Mouse (Mus musculus) thymus, postnatal 4 days (tissue): ENCODE measurements at regions not wholly inside any gene's neighbourhood (a gene's known extent, or its start where the extent isn't known, plus 50 kb on each side); places are given as distances from the start of the nearest gene placed in this dataset.

Experiments used
- DNase-seq: peaks from one replicate; pipeline ENCODE4 v3.0.0; 2021

DNA sequence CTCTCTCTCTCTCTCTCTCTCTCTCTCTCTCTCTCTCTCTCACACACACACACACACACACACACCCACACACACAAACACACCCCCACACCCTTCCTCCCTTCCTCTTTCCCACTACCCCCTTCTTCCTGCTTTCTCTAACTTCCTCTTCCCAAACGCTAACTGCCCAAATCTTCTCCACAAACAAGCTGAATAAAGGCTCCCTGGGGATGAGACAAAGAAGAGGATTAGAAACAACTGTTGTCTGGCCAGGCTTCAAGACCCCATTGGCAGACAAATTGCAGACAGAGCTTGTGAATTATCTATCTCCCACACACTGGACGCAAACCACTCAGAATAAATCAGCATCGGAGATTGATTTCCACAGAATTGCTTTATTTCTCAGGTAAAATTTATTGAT, 603.4 kb upstream of the Tle4 start:
- no peak for DNase-seq

DNA sequence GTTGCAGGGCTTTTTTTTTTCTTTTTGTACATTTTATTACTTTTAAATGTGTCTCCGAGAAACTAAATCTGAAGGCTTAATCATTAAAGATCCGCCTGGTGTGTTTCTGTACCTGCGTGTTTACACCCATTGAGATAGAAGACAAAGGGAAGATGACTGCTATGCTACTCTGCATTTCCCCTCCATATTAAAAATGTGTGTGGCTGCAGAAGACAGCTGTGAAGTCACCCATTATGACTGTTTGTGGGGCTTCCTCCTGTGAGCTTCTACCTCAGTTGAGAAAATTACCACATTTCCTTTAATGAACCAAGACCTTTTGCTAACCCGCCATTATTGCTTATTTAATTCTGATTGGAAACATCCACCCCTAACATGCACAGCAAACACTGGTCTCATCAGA, 602.9 kb upstream of the Tle4 start:
- DNase-seq = no peak

DNA sequence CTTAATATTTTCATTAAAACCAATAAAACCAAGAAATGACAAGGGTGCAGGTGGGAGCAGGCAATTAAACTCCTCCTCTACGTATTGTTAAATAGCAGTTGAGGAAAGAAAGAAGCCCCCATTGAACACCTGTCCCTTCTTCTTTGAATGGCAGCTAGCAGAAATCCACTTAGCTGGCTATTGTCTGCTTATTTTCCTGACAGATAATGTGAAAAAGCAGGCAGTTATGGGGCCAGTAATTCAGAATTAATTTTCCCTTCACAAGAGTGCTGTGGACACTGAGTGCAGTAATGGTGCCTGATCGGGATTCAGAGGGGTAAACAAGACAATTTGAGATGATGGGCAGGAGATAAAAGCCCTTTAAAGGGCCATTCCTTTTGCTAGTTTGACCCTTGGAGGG, 602.5 kb upstream of the Tle4 start:
- DNase-seq = no peak

DNA sequence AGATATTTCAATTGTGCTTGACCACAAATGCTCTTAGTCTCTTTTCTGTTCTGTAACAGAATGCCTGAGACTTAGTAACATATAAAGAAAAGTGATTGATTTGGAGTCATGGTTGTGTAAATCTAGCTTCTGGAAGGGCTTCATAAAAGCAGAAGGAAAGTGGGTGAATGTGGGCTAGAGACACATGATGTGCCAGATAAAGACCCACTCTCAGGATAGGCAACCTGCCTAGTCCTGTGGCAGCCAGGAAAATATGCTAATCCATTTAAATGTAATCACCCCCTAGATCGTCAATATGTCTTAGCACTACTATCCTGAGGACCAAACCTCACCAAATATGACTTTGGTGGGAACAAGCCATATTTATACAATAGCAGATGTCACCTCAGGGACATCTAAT, 601.8 kb upstream of the Tle4 start:
- no peak for DNase-seq

DNA sequence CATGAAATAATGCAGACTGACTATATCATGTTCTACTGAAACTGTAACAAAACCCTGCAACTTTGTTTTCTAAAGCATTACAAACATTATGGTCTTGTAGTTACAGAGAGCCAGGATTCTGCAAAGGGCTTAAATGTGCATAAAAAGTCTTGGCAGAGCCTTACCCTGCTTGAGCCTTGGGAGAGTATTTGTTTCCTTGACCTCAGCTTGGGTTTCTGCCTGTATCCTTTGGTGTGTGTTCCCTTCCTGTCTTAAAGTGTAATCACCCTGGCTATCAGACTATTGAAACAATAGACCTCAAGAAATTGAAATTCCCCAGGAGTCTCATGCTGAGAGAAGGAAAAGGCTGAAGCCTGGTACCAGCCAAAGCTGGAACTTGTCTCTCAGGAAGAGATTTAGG, 577.4 kb upstream of the Tle4 start:
- no peak for DNase-seq

DNA sequence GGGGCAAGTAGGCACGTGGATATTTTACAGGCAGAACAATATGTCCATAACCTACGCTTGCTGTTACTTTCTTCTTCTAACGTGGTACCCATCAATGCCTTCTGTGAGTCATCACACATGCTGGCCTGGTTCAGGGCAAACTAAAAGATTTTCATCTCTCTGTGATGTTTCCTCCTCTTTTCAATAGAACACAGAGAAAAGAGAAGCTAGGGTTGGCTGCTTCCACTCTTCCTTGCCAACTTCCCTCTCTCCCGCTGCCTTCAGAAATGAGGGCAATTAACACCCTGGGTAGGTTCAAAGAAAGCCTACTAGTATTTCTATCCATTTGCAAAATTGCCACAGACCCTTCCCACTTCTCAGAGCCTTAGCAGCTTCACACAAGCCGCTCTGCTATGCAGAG, 575.5 kb upstream of the Tle4 start:
- DNase-seq = no peak

DNA sequence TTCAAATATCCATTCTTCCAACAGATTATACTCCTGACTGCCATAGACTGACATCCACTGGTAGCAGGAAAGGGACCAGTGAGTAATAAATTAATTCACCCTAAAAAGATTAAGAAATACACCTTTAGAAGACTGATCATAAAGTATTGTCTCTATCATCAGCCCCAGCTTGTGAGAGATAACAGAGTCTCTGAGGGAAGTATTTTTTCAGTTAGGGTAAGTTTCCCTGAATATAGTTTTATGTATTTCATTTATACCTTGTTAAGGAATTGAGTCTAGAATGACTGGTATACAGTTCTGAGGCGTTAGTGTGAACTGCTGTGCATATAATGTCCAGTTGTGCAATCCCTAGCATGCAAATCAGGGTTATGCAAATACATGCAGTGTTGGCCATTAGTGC, 569.3 kb upstream of the Tle4 start:
- no peak for DNase-seq

DNA sequence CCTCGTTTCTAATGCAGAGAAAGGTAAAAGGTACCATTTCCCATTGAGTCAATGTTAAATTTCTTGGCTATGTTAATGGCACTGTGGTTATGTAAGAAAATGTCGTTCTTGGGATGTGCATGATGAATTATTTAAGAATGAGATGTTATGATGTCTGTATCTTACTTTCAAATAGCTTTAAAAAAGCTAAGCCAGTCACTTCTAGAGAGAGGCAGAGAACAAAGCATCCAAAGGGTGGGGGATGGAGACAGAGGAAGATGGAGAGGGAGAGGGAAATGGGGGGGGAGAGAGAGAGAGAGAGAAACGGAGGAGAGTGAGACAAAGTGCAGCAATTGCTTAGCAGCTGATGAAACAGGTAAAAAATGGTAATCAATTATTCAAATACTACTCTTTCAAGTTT, 562.8 kb upstream of the Tle4 start:
- no peak for DNase-seq

DNA sequence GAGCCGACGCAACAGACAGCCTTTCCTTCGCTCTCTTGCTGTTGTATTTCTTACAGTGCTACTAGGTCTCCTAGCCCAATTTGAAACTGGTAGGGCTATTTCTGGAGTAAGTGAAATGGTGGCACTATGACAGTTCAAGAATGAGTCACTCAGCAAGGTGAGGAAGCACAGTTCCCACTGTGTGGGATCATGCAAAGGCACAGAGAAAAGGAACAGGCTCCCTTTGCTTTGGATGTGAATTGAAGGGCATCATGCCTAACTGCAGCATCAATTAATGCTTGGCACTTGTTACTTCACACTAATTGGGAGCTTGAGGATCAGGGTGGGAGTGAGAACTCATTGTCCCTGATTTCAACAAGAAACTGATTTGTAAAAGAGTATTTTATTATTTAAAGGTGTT, 560.8 kb upstream of the Tle4 start:
- DNase-seq = no peak

DNA sequence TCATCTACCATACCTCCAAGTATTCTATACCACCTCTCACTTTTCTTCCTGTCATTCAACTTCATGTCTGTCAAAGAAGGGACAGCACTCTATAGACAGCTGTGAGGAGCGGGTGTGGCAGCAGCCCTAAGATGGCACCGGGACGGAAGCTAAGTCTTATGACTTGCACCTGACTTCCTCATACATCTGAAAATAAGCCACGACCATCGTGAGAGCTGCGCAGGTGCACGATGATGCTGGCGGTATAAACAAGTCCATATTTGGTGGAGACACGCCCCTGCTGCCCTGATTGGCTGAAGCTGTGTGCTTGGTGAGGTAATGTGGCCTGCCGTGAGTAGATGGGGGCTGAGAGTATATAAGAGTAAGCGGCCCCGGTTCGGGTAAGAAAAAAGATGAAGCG, 560.3 kb upstream of the Tle4 start:
- DNase-seq = no peak

DNA sequence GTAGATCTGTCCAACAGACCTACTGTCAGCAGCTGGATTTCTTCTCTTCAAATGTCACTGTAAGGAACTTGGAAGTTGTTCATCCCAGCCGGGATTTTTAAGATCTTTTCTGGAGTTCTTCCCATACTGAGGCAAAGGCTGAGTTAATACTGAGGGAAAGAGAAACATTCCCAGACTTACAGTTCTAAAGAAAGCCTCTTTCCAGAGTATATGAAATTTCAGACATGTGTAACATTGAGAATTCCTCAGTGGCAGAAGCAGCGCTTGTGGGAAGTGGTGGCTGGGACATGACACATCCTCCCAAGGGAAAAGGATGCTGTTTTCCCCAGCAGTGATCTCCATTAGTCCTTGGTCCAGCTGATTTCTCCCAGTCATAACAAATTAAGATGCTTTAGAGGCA, 556.8 kb upstream of the Tle4 start:
- DNase-seq = no peak

DNA sequence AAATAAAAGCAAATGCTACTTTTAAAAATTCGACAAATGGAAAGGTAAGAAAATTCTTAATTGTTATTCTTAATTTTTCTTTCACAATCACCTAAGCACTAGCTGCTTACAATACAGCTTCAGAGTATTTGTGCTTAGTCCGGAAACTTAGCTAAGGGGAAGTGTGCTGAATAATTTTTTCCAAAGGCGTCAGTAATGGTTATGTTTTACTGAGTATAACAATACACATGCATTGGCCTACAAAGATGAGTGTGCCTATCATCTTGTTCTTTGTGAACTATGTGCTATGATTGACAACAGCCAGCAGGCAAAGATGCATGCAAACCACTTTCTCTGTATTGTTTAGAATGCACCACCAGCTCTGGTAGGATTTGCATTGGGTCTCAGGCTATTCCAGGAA, 548.5 kb upstream of the Tle4 start:
- DNase-seq = no peak

DNA sequence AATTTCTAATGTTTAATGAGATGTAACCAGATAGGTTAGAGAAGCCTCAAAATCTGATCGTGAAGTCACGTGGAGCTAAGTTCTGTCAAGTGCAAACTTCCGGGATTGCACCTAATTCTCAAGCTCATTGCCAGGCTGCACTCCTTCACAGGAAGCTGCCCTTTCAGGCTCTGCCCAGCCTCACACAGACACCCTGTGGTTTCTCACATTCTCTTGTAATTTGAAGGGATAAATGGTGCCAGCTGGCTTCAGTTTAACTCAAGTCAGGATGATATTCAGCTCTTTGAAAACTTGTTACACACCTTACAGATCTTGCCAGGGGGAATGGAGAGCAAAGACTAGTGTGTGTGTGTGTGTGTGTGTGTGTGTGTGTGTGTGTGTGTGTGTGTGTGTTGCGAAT, 529.3 kb upstream of the Tle4 start:
- DNase-seq = no peak

DNA sequence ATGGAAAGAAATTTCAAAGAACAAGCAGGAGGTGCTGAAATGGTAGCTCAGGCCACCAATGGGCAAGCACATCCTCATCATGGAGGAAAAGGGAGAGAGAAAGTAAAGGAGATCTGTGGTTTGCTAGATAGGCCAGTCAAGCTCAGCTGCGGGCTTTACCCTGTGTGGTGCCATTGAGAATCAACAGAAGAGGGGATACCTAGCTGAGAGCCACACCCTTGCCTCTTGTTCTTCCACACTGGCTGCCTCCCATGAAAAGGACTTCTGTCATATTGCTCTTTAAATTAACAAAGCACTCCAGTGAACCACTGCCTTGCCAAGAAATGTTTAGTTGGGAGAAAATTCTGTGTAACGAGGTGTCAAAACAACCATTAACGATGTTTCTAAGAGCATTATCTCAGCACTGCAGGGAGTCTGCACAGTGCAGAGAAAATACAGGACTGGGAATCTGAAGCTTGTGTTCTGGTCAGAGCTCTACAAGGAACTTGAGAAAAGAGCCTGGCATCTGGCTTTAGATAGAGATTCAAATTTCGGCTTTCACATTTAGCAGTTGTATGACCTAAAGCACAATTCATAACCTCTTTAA, 510.7 kb upstream of the Tle4 start:
- DNase-seq = no peak

DNA sequence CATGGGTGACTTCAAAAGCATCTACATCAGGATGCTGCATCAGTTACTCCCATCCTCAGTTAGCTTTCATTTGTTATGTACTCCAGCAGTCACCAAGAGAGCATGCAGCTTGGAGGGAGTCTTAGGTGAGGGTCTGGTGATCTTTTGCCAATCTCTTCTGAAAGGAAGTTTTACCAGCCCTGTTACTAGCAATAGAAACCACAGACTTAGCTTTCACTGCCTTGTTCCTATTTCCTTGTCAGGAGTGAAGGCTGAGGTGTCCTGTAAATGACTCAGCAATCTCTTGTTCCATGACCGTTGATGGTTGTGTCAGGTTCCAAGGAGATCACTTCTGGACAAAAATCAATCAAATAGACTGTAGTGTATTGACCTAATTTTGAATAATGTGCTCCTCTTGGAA, 497.2 kb upstream of the Tle4 start:
- no peak for DNase-seq

DNA sequence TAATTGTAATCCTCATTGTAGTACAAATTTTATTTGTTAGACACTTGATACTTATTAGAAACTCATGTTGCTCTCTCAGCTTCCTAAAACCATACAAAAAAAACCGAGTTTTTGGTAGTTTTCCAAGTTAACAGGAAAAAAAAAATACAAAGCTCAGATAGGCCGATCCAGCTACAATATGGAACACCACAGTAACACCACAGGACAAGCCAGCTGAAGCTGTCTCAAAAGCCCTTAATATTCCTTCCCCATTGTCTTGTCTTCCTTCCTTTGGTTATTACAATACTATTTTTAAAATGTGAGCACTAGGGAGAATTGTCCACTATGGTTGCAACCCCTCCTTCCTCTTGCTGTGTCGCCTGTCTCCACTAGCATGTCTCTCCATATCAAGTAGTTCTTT, 495.7 kb upstream of the Tle4 start:
- no peak for DNase-seq

DNA sequence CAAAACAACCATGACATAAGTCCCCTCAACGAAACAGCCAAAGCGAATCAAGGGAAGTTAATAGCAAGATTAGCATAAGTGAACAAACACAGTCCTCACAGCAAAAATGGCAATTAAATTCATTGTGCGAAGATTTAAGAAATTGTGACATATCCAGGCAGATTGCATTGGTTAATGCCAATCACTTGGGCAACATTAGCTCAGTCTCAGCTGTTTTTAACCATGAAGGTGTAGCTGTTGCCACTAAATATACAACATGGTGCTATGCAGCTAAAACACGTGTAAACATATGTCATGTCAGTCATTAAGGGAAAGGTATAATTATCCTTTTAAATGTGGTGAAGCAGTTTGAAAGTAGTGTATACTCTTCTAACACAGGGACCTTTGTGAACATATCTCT, 482.8 kb upstream of the Tle4 start:
- no peak for DNase-seq

DNA sequence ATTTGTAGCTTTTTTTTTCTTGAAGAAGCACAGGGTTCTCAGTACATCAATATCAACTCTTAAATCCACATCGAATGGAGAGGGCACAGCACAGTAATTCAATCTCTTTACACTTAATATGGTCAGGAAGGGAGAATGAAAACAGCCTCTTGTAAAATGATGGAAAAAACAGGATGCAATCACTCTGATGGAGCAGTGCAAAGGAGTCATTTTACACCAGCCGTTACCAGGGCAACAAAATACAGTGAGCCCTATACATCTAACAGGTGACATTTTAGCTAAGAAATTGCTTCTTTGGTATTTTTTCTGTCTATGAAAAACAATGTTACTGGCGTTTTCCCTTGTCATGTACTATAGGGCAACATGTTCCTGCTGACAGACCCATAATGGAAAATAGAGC, 459.9 kb upstream of the Tle4 start:
- DNase-seq = no peak

DNA sequence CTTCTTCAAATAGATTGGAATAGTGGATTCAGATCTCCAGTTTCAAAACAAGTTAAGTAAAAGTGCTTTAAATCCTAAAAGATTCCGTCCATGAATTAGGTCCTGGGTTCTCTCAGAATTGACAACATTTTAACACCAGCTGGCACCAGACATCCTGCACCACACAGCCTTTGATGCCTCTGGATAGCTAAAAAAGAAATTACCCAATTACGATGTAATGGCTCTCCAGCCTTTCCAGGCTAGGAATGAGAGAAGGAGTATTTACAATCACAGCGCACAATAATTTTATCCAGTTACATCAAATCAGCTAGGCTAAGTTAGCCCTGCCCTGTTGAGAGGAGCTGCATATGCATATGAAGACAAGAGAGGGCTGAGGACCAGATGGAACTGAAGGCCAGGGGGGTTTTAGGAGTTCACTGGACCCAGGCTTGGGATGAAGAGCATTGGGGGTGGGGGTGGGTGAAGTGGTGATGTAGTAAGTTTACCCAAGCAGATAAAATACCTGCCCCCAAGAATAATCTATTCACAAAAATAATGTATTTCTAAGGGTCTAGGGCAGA, 455.8 kb upstream of the Tle4 start:
- no peak for DNase-seq

DNA sequence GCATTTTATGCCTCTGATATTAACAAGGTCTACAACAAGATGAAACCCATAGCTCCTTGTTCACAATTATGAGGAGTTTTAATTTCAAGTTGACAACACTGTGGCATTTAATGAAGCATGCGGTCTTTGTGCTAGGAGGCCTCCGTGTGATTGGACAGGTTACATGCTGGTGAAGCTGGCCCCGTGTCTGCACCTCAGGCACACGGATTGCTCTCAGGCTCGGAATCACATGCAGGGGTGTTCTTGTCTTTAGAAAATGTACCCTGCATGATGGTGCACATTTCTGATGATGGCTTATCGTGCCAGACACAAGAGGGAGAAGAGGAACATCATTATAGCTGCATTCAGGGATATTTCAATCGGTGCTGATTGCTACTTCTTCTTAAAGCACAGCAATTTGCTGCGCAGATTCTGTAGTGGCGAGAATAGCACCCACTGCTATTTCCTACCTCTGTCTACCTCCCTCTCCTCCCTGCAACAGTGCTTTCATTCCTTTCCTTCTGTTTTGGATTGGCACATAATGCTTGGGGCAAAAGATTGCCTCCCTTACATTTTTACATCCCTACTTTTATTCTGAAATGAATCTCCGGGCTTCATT, 454.9 kb upstream of the Tle4 start:
- DNase-seq = no peak

DNA sequence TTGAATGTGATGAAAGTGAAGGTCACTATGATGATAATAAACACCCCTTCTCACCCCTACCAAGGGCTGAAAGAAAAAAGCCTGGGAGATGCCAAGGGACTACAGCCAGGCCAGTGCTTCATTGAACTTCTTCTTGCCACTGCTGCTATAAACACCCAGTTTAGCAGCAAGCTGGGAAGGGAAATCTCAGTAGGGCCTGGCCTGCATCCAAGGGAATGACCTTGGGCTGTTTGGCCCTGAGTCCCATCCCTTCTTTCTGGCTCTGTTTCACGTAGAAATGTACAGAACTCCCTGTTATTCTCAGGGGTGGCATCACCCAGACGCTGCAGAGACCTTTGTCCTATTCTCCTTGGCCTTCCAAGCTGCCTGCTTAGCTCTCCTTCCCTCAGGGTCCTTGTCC, 450.0 kb upstream of the Tle4 start:
- no peak for DNase-seq

DNA sequence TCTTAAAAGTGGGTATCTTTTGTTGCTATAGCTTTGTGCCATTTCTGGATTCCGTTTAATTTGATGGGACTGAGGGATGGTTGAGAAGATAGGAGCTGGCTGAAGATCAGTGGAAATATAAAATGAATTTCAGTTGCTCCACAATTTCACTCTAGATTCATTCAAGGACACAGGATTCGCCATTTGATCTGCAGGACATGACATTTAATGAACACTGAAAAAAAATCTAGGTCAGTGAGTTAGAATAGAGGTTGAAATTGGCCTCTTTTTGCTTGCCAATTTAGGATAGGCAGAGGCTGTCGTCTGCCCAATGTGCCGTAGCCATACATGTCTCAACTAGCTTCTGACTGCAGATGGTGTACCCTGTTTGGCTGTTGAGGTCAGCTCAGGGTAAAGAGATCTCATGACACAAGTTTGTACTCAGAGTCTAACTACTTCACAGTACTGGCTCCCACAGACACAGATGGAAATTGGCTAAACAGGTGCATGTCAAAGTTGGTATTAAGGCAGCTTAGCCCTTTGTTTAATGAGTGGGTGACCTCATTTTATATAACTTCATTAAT, 449.5 kb upstream of the Tle4 start:
- DNase-seq = no peak

DNA sequence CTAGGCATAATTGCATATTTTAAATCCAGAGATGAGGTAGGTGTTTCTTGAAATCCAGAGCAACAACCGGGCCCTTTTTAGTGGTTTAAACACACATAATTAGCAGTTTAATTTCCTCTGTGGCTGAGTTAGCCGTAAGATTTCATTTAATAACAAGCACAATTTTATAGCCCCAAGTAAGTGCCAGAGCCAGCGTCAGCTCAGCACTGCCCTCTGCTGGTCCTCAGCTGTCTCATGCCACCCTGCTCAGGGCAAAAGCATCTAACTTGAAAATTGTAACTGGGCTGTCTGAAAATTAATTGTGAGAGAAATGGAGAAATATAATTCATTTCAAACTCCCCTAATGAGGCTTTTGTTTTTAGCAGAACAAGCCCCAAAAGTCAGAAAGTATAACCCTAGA, 437.7 kb upstream of the Tle4 start:
- DNase-seq = peak; percentile 72

DNA sequence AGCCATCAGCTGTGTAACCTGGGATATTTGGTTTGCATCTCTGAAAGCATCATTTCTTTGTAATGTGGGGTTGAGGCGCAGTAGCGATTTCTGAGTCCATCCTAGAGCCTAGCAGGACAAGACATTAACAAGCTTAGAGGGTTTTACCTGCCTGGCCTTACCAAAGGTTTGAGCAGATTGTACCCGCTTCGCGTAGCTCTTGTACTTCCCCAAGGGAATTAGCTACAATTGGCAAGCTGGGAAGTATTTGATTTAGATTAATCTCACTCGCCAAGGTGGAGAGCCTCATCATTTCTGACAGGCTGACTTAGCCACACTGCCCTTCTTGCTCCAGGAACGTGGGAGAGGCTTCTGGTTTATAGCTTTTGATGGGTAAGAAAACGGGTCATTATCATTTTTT, 436.1 kb upstream of the Tle4 start:
- DNase-seq = no peak

DNA sequence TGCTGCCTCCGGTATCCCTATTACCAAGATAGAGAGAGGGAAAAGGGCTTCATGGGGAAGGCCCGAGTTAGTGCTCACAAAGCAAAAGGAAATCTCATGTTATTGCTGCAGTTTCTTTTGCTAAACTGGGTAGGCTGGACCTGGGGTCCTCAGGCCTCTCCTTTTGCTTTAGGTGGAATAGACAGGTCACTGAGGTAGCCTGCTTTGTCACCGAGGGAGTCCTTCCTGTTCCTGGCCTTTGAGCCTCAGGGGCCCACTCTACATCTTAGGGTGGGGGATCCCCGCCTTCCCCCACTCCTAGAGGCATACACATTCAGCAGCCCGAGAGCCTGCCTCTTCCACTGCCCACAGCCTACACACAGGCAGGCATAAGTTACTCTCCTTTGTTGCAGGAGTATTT, 435.5 kb upstream of the Tle4 start:
- no peak for DNase-seq
